ENCODE assay signal across 15 mouse cellular contexts in genomic region chr15:99422551-99422950, GRCm38 (mm10). TPM values are rescaled to one million over a fixed set of nuclear protein-coding genes. Genes with fewer than 3 reads are reported as not detected.
DNase-seq lines count a peak whose midpoint lies in the region; ATAC-seq and TF ChIP-seq lines count a peak whose summit lies in the region.
"Had no signal": no experiment of that assay in that cellular context is flagged by ENCODE, and none has a peak within 500 bp of the region (broad histone marks: within the 10 kb centered on the region; RNA-seq: fewer than 3 reads in every experiment).

No protein-coding gene starts in this region.

- intact Hi-C loops in heart, postnatal 36 days (cut with DNase I), result no loop called here

- 91% methylated on average over 23 of the region's 23 CpGs for WGBS in heart, embryonic 10.5 days
- 82% methylated on average over 23 of the region's 23 CpGs for WGBS in kidney, embryonic 15.5 days
- 94% methylated on average over 23 of the region's 23 CpGs for WGBS in hindbrain, postnatal 0 days

- 0 out of 2 replicates have a peak overlapping the region, but pooled peaks have one; percentile 43 for H3K27ac ChIP-seq in heart, embryonic 10.5 days
- 0 out of 2 replicates have a peak overlapping the region, but pooled peaks have one; percentile 95 for H3K27ac ChIP-seq in kidney, embryonic 15.5 days
- no peak overlapping the region for H3K27ac ChIP-seq in ES-Bruce4 (ENCODE audit: insufficient read depth, low read length)
- no peak overlapping the region for H3K27ac ChIP-seq in hindbrain, postnatal 0 days
- H3K27ac ChIP-seq: forebrain, embryonic 13.5 days; left cerebral cortex, adult 2 months had no signal

- TF ChIP-seq EP300 in ES-Bruce4 (IDR thresholded peaks at IDR 0.05; ENCODE audit: insufficient read depth, low read depth, low read length), result no peak

- TF ChIP-seq CTCF in ES-Bruce4 (IDR thresholded peaks at IDR 0.05; ENCODE audit: low read depth, low read length), result peak; percentile 26
- TF ChIP-seq CTCF in hindbrain, postnatal 0 days (IDR thresholded peaks at IDR 0.05; ENCODE audit: low read depth), result peak; percentile 7; the same call in 1 of the 2 replicates

- no peak overlapping the region for H3K9ac ChIP-seq in kidney, embryonic 15.5 days
- no peak overlapping the region for H3K9ac ChIP-seq in ES-Bruce4 (ENCODE audit: low read depth, poor library complexity, severe bottlenecking)
- H3K9ac ChIP-seq in hindbrain, postnatal 0 days (replicated peaks; ENCODE audit: low read length), result no peak overlapping the region
- H3K9ac ChIP-seq: forebrain, embryonic 13.5 days; intestine, embryonic 15.5 days had no signal

- no peaks in the 10 kb centered on the region for H3K9me3 ChIP-seq in heart, embryonic 10.5 days
- no peaks in the 10 kb centered on the region for H3K9me3 ChIP-seq in kidney, embryonic 15.5 days (replicated peaks)
- H3K9me3 ChIP-seq in ES-Bruce4 (replicated peaks; ENCODE audit: control insufficient read depth, insufficient read depth, low read length, poor library complexity, severe bottlenecking), result no peaks in the 10 kb centered on the region
- H3K9me3 ChIP-seq in hindbrain, postnatal 0 days (ENCODE audit: low read length), result no peaks in the 10 kb centered on the region
- H3K9me3 ChIP-seq: forebrain, embryonic 13.5 days; intestine, embryonic 15.5 days had no signal

- no peaks in the 10 kb centered on the region for H3K27me3 ChIP-seq in heart, embryonic 10.5 days (ENCODE audit: insufficient read depth, poor library complexity, severe bottlenecking)
- H3K27me3 ChIP-seq in kidney, embryonic 15.5 days, result no peaks in the 10 kb centered on the region
- no peaks in the 10 kb centered on the region for H3K27me3 ChIP-seq in ES-Bruce4 (ENCODE audit: control insufficient read depth, insufficient read depth, low read length, poor library complexity, severe bottlenecking)
- H3K27me3 ChIP-seq in hindbrain, postnatal 0 days (ENCODE audit: insufficient read depth, low read length), result no peaks in the 10 kb centered on the region
- H3K27me3 ChIP-seq: forebrain, embryonic 13.5 days; intestine, embryonic 15.5 days had no signal

- H3K4me2 ChIP-seq in kidney, embryonic 15.5 days, result no peak overlapping the region
- no peak overlapping the region for H3K4me2 ChIP-seq in hindbrain, postnatal 0 days (ENCODE audit: low read depth, low read length)
- H3K4me2 ChIP-seq: forebrain, embryonic 13.5 days; intestine, embryonic 15.5 days had no signal

- H3K36me3 ChIP-seq in heart, embryonic 10.5 days, result peaks cover 60% of the 10 kb centered on the region
- H3K36me3 ChIP-seq in kidney, embryonic 15.5 days, result peaks cover 52% of the 10 kb centered on the region
- H3K36me3 ChIP-seq in ES-Bruce4 (ENCODE audit: control insufficient read depth, insufficient read depth, low read length, poor library complexity, severe bottlenecking), result no peaks in the 10 kb centered on the region
- H3K36me3 ChIP-seq in hindbrain, postnatal 0 days (ENCODE audit: insufficient read depth, low read length), result peaks cover 29% of the 10 kb centered on the region

- no peak for TF ChIP-seq POLR2A in ES-Bruce4 (IDR thresholded peaks at IDR 0.05; ENCODE audit: insufficient read depth, low read length)

- no peak for DNase-seq in heart, embryonic 10.5 days (ENCODE audit: low spot score)
- no peak for DNase-seq in heart, postnatal 36 days
- DNase-seq in kidney, adult 9 months, result no peak
- DNase-seq in hindbrain, postnatal 0 days (ENCODE audit: low spot score), result no peak
- no peak for DNase-seq in frontal cortex, postnatal 25 days (ENCODE audit: low spot score in 2 of 2)
- DNase-seq: cerebellum, adult 9-11 months; liver; lung, adult 18-20 months; right cerebral cortex, adult 18-20 months had no signal

- ATAC-seq in kidney, embryonic 15.5 days (replicated peaks; ENCODE audit: low FRiP score), result no peak
- ATAC-seq in hindbrain, postnatal 0 days, result no peak
- ATAC-seq in megakaryocyte, adult 5-6 weeks (ENCODE audit: poor library complexity, severe bottlenecking), result no peak
- ATAC-seq: forebrain, embryonic 13.5 days; intestine, embryonic 15.5 days had no signal

- peaks cover 55% of the 10 kb centered on the region for H3K4me1 ChIP-seq in heart, embryonic 10.5 days
- H3K4me1 ChIP-seq in kidney, embryonic 15.5 days, result peaks cover 46% of the 10 kb centered on the region
- no peaks in the 10 kb centered on the region for H3K4me1 ChIP-seq in ES-Bruce4 (ENCODE audit: control insufficient read depth, insufficient read depth, low read length)
- H3K4me1 ChIP-seq in hindbrain, postnatal 0 days (ENCODE audit: insufficient read depth, low read length), result peaks cover 7% of the 10 kb centered on the region

- no peak overlapping the region for H3K4me3 ChIP-seq in heart, embryonic 10.5 days
- H3K4me3 ChIP-seq in kidney, embryonic 15.5 days (replicated peaks), result no peak overlapping the region
- peak overlapping the region; percentile 8; the same call in 1 of the 2 replicates for H3K4me3 ChIP-seq in ES-Bruce4 (ENCODE audit: low read depth, low read length)
- no peak overlapping the region for H3K4me3 ChIP-seq in hindbrain, postnatal 0 days (ENCODE audit: low read length)
- H3K4me3 ChIP-seq: forebrain, embryonic 13.5 days; intestine, embryonic 15.5 days; left cerebral cortex, adult 2 months had no signal

RNA-seq across cellular contexts. Expression of gene Tmbim6, which starts 29.9 kb away (rescaled TPM):
- 295 and 308 TPM in 2 replicates for polyA plus RNA-seq in heart, embryonic 10.5 days (2016; fragmentation: Nextera tagmentation; extraction: Ambion mirVana)
- total RNA-seq in heart, postnatal 36 days (2021), result 100 to 1,000 TPM; 233 to 243 TPM
- polyA plus RNA-seq in kidney, embryonic 15.5 days (2015; fragmentation: Nextera tagmentation; extraction: Ambion mirVana), result 502 and 516 TPM in 2 replicates
- 429 and 499 TPM in 2 replicates for polyA plus RNA-seq in ES-Bruce4 (2011; ENCODE audit: insufficient read depth, insufficient read length, low read depth, missing spikeins)
- total RNA-seq in hindbrain, postnatal 0 days (2014; rRNA removed), result 323 and 346 TPM in 2 replicates
- 355 and 374 TPM in 2 replicates for polyA plus RNA-seq in hindbrain, postnatal 0 days (2015; fragmentation: Nextera tagmentation; extraction: Ambion mirVana)
- 410 and 456 TPM in 2 replicates for total RNA-seq in megakaryocyte, adult 5-6 weeks (2015)
- total RNA-seq in megakaryocyte, adult 5-6 weeks (2017), result 187 and 196 TPM in 2 replicates

RNA-seq across cellular contexts. Expression of gene Nckap5l, which starts 35.0 kb away (rescaled TPM):
- polyA plus RNA-seq in heart, embryonic 10.5 days (2016; fragmentation: Nextera tagmentation; extraction: Ambion mirVana), result 10.7 and 12.8 TPM in 2 replicates
- 1 to 10 TPM; 6.9 to 8.8 TPM for total RNA-seq in heart, postnatal 36 days (2021)
- polyA plus RNA-seq in kidney, embryonic 15.5 days (2015; fragmentation: Nextera tagmentation; extraction: Ambion mirVana), result 9.5 and 11.1 TPM in 2 replicates
- 6.1 and 10.4 TPM in 2 replicates for polyA plus RNA-seq in ES-Bruce4 (2011; ENCODE audit: insufficient read depth, insufficient read length, low read depth, missing spikeins)
- total RNA-seq in hindbrain, postnatal 0 days (2014; rRNA removed), result 19.5 and 23.4 TPM in 2 replicates
- polyA plus RNA-seq in hindbrain, postnatal 0 days (2015; fragmentation: Nextera tagmentation; extraction: Ambion mirVana), result 10.0 and 11.4 TPM in 2 replicates
- total RNA-seq in megakaryocyte, adult 5-6 weeks (2015), result 0.84 and 4.0 TPM in 2 replicates
- total RNA-seq in megakaryocyte, adult 5-6 weeks (2017), result 0.73 TPM in 1 of 2 replicates, not detected in the other

RNA-seq across cellular contexts. Expression of gene Bcdin3d, which starts 52.0 kb away (rescaled TPM):
- polyA plus RNA-seq in heart, embryonic 10.5 days (2016; fragmentation: Nextera tagmentation; extraction: Ambion mirVana), result 11.8 and 13.7 TPM in 2 replicates
- total RNA-seq in heart, postnatal 36 days (2021), result 1 to 10 TPM; 3.2 to 3.4 TPM
- polyA plus RNA-seq in kidney, embryonic 15.5 days (2015; fragmentation: Nextera tagmentation; extraction: Ambion mirVana), result 15.6 and 17.3 TPM in 2 replicates
- 10.7 and 12.5 TPM in 2 replicates for polyA plus RNA-seq in ES-Bruce4 (2011; ENCODE audit: insufficient read depth, insufficient read length, low read depth, missing spikeins)
- total RNA-seq in hindbrain, postnatal 0 days (2014; rRNA removed), result 10.1 and 13.7 TPM in 2 replicates
- polyA plus RNA-seq in hindbrain, postnatal 0 days (2015; fragmentation: Nextera tagmentation; extraction: Ambion mirVana), result 12.6 and 12.7 TPM in 2 replicates
- 8.2 and 9.8 TPM in 2 replicates for total RNA-seq in megakaryocyte, adult 5-6 weeks (2015)
- total RNA-seq in megakaryocyte, adult 5-6 weeks (2017), result 3.6 and 4.6 TPM in 2 replicates

RNA-seq across cellular contexts. Expression of gene Fmnl3, which starts 52.3 kb away (rescaled TPM):
- polyA plus RNA-seq in heart, embryonic 10.5 days (2016; fragmentation: Nextera tagmentation; extraction: Ambion mirVana), result 14.3 and 17.5 TPM in 2 replicates
- 10 to 100 TPM; 19.0 to 22.3 TPM for total RNA-seq in heart, postnatal 36 days (2021)
- polyA plus RNA-seq in kidney, embryonic 15.5 days (2015; fragmentation: Nextera tagmentation; extraction: Ambion mirVana), result 31.7 and 32.4 TPM in 2 replicates
- polyA plus RNA-seq in ES-Bruce4 (2011; ENCODE audit: insufficient read depth, insufficient read length, low read depth, missing spikeins), result 10.1 and 10.2 TPM in 2 replicates
- 11.9 and 15.2 TPM in 2 replicates for total RNA-seq in hindbrain, postnatal 0 days (2014; rRNA removed)
- 8.0 and 8.2 TPM in 2 replicates for polyA plus RNA-seq in hindbrain, postnatal 0 days (2015; fragmentation: Nextera tagmentation; extraction: Ambion mirVana)
- total RNA-seq in megakaryocyte, adult 5-6 weeks (2015), result 7.9 and 10.1 TPM in 2 replicates
- 11.4 and 16.3 TPM in 2 replicates for total RNA-seq in megakaryocyte, adult 5-6 weeks (2017)

Comparison
In these comparisons a context has a peak if more than half of its experiments do, and no peak if none do; other contexts are left out.
1. H3K27ac ChIP-seq: peak in heart, embryonic 10.5 days (single experiment) and kidney, embryonic 15.5 days (single experiment); none in ES-Bruce4 (single experiment) and hindbrain, postnatal 0 days (single experiment).